Mouse (Mus musculus) G1E (cell line): ENCODE measurements around the gene Mtf1.

Experiments
- CTCF ChIP-seq: IDR thresholded peaks from 2 replicates; pipeline ENCODE4 v1.5.1; 2012; ENCODE audit warnings: low read depth, low read length, inconsistent platforms, mixed read lengths
- POLR2AphosphoS5 ChIP-seq: IDR thresholded peaks from 2 replicates; pipeline ENCODE4 v1.6.1; 2012; ENCODE audit warnings: low read depth, low read length, inconsistent platforms; ENCODE audit not compliant: insufficient replicate concordance
- TAL1 ChIP-seq: conservative IDR thresholded peaks from 2 replicates; pipeline ENCODE4 v1.6.1; 2012; ENCODE audit warnings: low read depth, low read length, inconsistent platforms, mixed read lengths

GRCm38 (mm10) chr4:124755526-124755925 is 46.4 kb upstream of the Mtf1 start:
- TF ChIP-seq CTCF, result no peak
- TF ChIP-seq POLR2AphosphoS5, result no peak
- no peak for TF ChIP-seq TAL1
